Mouse (Mus musculus) neural tube, embryonic 10.5 days (tissue): ENCODE data around the gene Aig1.

ENCODE experiments used
- DNase-seq: peaks from one replicate; pipeline ENCODE4 v3.0.0-alpha.2; 2017; ENCODE audit warnings: low spot score; ENCODE audit errors: extremely low spot score

Gene Aig1

DNA sequence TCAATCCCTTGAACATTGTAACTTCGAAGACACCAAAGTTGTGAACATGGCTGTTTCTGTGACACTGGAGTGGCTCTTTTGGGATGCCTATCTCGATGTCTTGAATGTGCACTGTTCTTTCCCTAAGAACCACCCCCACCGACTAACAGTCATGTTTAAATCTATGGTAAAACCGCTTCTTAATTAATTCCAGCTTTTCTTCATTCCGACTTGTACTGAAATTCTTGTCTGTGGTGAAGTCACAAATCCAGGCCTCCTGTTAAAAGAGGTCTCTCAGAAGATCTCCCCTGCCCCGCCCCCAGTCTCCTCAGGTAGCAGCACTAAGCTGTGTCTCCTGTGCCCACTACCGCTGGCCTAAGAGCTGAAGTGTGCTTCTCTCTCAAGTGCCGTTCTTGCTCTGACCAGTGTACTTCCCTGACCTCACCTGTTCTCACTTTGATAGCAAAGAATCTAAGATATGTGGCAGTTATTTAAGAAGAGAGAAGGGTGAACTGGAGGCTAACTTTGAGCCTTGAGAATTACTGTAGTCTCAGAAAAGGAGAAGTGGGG is 157.4 kb downstream of the Aig1 start:
- DNase-seq = no peak

DNA sequence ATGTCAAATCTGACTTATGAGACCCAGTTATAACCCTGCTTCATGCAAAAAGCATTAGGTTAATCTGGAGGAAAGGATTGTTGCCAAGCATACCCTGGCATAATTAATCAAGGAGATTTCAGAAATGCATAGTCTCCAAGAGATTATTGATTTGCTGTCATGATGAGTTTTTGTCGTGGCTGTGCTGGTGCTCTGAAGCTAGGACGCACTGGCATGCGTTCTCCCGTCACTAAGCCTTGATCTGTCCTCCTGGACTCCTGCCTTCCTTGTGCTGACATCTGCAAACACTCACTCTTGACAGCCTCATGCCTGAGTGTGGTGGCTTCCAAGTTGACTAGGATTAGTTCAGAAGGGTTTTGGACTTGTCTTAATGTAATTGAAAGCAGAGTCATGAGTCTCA is 163.0 kb downstream of the Aig1 start:
- no peak for DNase-seq

DNA sequence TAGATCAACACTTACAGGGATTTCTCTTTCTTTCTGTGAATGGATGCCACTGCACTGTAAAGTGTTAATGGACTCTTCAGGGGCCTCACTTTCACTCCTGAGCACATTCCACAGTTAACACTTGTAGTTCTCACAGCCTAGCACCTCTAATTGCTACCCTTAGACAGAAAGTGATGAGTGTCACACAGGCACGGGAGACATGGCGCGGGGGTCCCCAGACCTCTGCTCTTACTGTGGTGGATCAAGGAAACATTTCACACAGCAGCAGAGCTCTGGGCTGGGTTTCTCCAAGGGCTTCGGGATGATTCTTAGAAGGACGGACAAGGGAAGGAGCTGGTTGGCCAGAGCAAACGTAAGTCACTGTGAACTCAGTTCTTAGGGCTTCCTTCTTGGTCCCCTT is 166.1 kb downstream of the Aig1 start:
- DNase-seq = no peak

DNA sequence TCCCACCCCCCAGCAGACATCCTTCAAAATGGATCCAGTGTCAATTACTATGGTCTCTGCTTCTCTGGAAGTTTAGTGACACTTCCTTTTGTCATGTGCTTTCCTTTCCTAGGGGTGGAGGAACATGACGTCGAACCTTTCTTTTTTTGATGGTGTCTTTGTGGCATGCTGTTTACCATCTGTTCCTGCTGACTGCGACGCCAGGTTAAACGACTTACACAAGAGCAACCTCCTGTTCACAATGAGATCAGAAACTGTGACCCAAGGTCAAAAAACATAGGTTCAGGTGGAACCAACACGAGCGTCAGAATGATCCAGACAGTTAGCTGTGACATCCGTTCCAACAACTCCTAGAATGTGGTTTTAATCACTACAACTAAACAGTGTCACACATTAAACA is 166.7 kb downstream of the Aig1 start:
- no peak for DNase-seq

DNA sequence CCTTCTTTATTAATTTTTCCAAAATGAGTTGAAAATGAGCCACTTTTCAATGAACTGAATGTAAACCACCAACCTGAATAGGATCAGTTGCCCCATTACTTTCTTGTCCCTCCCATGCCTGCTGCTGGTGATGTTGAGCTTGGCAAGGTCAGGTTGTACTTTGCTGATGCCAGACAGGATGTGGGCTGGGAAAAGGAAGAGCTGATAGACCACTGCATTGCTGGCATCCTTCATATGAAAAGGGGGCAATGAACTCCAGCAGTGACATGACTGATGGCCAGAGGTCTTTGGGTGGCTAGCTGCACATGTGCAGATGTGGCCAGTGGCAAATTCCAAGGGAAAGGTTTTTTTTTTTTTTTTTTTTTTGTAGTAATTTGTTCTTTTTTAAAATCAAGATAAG is 172.5 kb downstream of the Aig1 start:
- no peak for DNase-seq

DNA sequence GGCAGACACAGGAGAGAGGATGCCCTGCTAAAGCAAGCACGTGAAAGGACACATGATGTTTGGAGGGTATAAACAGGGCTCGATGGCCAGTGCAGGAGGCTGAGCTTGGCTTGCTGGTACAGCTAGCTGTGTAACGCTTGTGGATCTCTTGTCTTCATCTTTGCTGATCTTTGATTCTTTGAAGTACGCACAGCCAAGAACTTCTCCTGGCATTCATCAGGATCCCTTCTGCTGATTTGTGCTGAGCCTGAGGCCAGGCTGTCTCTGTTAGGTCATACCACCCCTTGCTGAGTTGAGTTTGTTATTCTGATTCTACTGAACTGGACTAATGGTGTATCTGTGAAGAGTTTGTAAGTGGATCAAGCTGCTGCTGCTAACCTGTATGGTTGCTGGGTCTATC is 175.5 kb downstream of the Aig1 start:
- DNase-seq = no peak

DNA sequence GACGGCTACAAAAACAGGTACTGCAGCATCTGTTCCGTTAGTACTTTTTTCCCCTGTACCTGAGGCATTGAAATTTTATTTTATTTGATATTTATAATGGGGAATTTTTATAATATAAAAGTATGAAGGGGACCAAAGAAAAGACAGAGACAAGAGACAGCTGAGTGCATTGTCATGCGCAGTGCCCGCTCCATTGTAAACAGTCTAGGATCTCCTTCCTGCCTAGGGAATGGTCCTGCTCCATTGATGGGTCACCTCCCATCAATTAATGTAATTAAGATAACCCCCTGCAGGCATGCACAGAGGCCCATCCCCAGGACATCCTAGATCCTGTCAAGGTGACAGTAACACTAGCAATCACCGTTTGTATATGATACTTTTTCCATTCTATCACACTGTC is 178.0 kb downstream of the Aig1 start:
- DNase-seq = no peak

DNA sequence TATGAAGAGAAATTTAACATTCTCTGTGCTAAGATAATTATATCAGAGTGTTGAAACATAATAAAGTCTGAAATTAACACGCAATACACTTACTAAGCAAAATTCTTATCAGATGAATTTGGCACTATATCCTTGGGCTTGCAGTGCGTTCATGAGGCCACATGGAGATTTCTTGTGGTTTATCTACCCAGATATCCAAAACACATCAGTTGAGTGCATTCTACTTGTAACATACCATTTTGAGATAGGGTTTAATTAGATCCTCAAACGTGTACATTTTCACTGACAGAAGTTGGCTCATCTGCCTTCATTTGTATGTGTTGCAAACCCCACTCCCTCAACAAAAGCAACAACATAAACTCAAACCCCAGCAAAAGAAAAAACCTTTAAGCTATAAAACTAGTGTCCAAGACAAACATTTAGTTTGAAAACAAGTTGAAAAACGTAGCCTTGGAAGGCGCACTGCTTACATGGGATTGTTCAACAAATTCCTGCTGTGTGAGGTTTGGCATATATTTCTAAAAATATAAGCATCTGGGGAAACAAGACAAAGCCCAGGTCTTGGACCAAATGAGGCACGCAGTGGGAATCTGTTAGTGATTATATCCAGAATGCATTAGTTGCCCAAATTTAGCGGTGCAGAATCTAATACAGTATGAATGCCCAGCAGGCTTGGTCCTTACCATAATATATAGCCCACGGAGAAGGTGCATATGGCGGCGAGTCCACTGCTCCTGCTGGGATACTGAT is 178.8 kb downstream of the Aig1 start:
- no peak for DNase-seq

DNA sequence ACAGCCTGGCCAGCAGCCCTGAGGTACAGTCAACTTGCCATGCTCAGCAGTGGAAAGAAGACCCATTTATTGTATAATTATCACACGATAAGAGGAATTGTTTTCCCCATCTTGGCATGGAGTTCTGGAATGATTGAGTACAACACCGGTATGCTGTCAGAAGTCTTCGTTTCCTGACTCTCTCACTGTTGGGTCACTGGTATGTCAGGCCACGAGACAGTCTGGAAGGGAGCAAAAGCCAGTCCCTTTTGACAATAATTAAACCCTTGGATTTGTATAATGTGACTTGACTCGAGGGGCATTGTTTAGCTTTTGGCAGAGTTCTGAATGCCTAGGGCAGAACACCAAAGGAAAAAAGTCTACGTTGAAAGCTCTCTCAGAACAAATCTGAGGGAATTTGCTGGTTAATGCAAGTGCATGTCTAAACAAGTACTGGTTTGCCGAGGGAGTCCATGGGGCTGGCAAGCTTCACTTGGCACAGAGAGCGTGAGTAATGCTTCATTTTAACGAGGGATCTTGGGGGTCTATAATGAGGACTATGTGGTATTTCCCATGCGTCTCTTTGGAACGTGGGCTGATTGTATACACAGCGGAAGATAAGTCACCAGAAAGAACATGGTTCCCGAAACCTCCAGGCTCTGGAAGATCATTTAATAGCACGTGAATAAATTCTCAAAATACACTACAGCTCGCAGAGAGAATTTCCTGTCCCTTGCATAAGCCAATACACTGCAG is 180.2 kb downstream of the Aig1 start:
- no peak for DNase-seq

DNA sequence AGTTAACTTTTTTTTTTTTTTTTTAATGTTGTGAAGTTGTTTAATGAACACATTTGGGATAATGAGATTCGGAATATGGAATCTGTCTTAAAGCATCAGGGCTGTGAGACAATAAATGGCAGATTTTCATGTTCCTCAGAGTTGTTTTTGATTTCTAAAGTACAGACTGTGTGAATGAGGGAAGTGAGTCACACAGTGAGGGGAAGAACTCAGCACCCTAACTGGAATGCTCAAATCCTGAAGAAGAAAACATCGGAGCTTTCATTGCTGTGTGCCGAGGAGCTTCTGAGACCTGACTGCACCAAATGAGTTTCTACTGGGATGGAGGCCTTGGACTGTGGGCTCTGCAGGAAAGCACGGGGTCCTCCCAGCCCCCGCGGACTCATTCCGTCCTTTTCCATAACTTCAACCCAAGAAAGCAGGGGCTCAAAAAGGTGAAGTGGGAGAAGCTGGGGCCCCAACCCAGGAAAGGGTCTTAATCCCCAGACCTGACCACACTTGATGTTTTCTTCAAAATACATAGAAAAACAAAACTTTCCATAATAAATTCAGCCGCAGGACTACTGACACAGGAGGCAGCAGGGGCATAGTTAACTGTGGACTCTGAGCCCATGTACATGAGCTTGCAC is 181.5 kb downstream of the Aig1 start:
- DNase-seq = no peak

DNA sequence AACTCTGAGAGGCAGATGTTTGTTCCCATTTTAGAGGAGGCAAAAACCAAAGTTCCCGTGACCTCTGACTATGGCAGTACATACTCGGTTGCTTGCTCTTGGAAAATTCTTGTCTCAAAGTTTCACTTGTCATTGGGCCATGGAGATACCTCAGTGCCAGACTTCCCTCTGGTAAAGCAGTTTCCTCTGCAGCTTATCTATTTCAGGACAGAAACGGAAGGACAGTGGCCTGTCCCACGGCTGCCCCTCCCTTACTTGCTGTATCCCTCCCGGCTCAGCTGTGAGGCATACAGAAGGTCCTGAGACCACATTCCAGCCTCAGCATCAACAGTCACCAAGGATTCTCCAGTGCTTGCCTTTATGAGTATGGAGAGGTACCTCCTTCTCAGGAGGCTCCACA is 182.7 kb downstream of the Aig1 start:
- no peak for DNase-seq

DNA sequence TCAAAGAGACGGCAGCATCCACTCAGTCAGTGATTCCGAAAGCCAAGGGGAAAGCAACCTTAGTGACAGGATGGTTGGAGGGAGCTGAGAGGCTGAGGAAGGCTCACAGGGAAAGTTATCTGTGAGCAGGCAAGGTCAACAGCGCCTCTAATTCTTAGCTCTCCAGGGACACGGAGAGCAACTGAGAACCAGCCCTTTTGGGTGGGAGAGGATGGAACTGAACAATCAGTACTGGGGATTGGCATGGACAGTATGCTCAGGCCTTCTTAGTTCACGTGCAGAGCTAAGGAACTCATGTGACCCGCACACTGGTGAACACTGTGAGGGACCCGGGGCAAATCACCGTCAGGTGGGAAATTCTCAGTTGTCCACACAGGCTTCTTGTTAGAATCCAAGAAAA is 183.4 kb downstream of the Aig1 start:
- no peak for DNase-seq

DNA sequence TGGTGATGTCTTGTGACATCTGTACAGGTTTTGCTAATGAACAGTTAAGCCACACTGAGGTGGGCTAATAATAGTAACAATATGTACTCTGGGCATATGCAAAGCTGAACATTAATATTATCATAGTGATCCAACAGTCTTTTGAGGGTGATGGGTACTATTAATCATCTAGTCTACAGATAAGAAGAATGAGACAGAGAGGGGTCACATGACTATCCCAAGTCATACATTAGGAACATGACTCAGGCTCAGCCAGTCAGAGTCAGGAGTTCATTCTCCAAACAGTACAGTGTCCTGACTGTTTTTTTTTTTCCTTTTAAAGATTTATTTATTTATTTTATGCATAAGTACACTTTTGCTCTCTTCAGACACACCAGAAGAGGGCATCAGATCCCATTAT is 184.3 kb downstream of the Aig1 start:
- no peak for DNase-seq

DNA sequence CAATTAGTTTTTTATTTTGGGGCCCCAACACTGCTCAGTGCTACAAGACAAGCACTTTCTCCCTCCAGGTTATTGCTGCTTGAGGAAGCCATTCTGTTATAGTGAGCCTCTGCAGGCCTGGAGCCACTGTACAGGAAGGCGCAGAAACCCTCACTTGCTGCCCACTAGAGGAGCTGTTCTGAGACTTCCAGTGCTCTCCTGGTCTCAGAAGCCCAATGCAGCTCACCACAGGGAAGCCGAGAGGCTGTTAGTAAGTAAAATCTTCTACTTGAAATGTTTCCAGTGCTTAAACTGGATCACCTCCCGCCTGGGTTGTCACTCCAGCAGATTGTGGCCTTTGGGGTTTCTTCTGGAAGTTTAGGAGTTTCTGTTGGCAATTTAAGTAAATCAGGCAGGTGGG is 186.2 kb downstream of the Aig1 start:
- DNase-seq = no peak

DNA sequence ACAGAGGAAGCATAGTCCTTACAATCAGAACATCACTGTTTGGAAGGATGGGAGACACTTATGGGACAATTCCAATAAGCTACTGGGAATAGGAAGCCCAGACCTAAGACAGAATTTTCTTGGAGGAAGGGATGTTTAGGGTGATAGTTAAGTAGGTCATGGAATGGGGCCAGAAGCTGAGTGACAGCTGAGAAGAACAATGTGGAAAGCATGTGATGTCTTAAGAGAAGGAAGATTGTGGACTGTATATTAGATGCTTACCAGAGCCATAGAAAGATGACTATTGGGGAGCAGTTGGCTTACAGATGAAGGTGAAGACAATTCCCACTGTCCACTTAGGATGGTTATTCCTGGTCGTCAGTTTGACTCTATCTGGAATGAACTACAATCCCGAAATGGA is 191.3 kb downstream of the Aig1 start:
- no peak for DNase-seq

DNA sequence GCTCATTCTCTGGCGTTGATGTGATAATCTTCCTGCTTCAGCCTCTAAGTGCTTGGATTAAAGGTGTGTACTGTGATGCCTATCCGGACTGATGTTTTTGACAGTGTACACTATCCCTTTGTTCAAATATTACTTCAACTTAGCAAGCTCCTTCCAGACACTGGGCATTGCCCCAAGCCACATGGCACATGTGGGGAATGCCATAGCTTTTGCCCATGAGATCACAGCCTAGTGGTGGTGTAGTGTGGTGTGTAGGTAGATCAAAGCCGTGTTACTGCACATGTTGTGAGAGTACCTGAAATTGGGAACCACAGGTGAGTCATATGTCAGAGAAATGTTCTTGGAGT is 193.8 kb downstream of the Aig1 start:
- no peak for DNase-seq

DNA sequence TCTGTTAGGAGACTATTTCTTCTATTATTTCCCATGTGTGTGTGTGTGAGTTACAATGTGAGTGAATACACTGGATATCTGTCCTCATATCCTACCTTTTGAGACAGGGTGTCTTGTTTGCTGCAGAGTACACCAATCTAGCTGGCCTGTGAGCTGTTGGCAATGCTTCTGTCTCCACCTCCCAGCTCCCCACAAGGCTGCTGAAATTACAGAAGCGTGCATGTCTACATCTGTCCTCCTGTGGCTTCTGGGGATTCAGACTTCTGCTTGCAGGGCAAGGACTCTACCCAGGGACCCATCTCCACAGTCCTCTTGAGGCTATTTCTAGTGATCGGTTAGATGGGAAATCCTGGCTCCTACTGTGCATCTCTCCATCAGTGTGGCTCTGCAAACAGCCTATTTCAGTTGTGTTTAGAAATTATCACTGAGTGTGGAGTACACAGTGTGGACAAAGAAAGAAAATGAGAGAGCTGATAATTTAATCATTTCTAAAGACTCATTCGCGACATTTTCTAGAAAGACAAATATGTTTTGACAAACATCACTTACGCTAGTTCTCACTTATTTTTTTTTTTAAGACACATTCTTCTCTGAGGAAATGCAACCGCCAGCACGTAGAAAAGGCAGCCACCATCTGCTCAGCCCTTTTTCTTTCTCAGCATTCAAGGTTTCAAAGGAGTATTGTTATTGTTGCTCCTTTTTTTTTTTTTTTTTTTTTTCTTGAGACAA is 194.3 kb downstream of the Aig1 start:
- no peak for DNase-seq

DNA sequence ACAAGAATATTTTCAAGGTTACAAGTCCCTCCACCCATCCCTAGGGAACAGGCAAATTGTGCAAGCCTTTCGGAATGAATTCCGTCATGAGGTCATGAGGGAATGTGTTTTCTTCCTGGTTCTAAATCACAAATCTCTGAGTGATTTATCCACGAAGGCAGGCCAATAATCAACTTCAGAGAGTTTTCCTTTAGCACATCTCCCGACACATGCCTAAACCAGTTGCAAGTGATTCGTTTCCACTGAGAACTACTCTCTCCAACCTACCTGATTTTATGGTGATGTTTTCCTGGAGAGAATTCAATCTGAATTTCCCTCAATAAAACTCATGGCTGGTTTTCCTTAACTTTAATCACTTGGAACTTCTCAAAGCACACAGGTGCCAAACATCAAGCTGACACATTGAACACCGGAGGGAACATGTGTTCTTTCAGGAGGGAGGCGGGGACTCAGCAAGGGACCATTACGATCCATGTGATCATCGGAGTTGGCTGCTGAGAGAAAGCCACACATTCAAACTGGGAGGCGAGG is 201.5 kb downstream of the Aig1 start:
- no peak for DNase-seq

DNA sequence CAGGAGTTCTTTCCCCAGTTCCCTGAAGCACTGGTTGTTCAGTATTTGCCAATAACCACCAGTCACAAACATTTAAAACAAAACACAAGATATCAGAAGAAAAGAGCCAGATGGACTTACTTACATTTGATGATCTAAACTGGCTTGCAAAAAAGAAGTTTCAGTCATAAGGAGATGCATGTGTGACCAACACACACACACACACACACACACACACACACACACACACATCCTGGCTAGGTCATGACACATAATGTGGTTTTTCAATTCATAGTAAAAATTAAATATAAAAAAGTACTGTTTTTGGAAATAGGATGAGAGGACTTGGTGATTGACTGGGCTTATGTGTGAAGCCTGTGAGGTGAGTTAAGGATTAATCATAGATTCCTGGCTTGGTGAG is 205.3 kb downstream of the Aig1 start:
- DNase-seq = no peak

DNA sequence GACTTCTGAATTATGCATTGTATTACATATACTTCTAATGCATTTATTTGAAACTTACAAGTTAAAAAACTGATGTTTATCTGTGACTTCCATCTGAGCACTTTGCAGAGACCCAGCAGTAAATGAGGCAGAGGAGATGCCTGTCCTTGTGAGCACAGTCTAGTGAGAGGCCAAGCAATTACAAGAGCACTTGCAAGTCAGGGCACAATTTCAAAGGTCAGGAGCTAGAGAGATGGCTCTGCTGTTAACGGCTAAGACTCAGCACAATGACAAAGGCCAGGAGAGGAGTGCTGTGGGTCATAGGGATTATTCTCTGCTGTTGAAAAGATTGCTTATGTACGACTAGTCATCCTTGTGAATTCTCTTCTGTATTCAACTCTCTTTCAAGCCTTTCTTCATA is 209.0 kb downstream of the Aig1 start:
- DNase-seq = no peak

DNA sequence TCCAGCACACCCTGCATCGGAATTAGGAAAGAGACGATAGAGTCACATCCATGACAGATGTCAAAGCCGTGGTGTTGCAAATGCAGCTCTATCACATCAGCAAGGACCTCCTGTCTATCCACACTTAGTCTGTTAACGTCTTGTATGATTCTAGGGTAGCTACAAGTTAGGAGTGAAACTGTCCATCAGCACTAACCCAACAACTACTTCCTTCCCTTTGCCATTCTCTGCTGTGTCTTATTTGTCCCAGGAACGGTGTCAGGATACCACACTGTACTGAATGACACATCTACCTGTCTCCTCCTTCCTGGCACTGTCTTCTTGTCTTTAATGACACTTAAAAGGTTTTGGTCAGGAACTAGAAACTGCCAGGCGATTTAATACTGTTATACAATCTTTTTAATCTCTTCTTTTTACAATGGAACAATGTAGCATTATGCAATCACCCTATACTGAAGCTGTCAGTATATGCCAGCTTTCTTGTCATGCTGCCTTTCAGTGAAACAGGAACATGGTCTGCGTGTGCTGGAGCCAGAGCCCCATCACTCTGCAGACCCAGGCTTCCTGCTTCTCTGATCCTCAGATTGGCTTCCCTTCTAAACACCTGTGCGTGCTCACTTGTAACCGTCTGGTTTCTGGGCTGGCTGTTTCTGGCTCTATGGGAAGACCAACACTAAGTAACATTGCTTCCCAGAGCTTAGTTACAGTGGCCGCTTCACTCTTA is 214.9 kb downstream of the Aig1 start:
- DNase-seq = no peak
